Mouse (Mus musculus): Measurements from ENCODE around the gene Tex2.
A peak's percentile ranks its signal among the peaks of the same experiment; 100 is the strongest.
"Not testable (repeated sequence)": the region's sequence is repeated elsewhere in the genome, so short reads cannot be mapped to it uniquely, and the experiment has no call there.

The Tex2 gene

GRCm38 (mm10) chr11:106511236-106512005 is 101.8 kb downstream of the Tex2 start:
- no peak for DNase-seq (ENCODE audit: extremely low read depth, low read depth)

GRCm38 (mm10) chr11:106507638-106508037 is 105.6 kb downstream of the Tex2 start:
- DNase-seq (ENCODE audit: extremely low read depth, low read depth), result no peak

- no peak for DNase-seq (ENCODE audit: extremely low read depth, low read depth)
Observed at GRCm38 (mm10) chr11:106506211-106506610, 107.0 kb downstream of the Tex2 start.

GRCm38 (mm10) chr11:106504129-106504528 is 109.1 kb downstream of the Tex2 start:
- no peak for DNase-seq (ENCODE audit: extremely low read depth, low read depth)

GRCm38 (mm10) chr11:106503425-106503717 is 109.9 kb downstream of the Tex2 start:
- no peak for DNase-seq (ENCODE audit: extremely low read depth, low read depth)

- DNase-seq (ENCODE audit: extremely low read depth, low read depth), result no peak
Observed at GRCm38 (mm10) chr11:106502631-106503424, 110.4 kb downstream of the Tex2 start.

- no peak for DNase-seq (ENCODE audit: extremely low read depth, low read depth)
Observed at GRCm38 (mm10) chr11:106502159-106502505, 111.1 kb downstream of the Tex2 start.

- no peak for DNase-seq (ENCODE audit: extremely low read depth, low read depth)
Observed at GRCm38 (mm10) chr11:106501308-106502158, 111.7 kb downstream of the Tex2 start.

- peak; percentile 98 for DNase-seq (ENCODE audit: extremely low read depth, low read depth)
Observed at GRCm38 (mm10) chr11:106500393-106501307, 112.6 kb downstream of the Tex2 start.

GRCm38 (mm10) chr11:106498739-106499379 is 114.4 kb downstream of the Tex2 start:
- DNase-seq (ENCODE audit: extremely low read depth, low read depth), result no peak

GRCm38 (mm10) chr11:106497926-106498325 is 115.3 kb downstream of the Tex2 start:
- no peak for DNase-seq (ENCODE audit: extremely low read depth, low read depth)

GRCm38 (mm10) chr11:106497009-106497408 is 116.2 kb downstream of the Tex2 start:
- DNase-seq (ENCODE audit: extremely low read depth, low read depth), result not testable (repeated sequence)

GRCm38 (mm10) chr11:106492984-106493669 is 120.1 kb downstream of the Tex2 start:
- no peak for DNase-seq (ENCODE audit: extremely low read depth, low read depth)

- no peak for DNase-seq (ENCODE audit: extremely low read depth, low read depth)
Observed at GRCm38 (mm10) chr11:106491393-106491792, 121.8 kb downstream of the Tex2 start.

- DNase-seq (ENCODE audit: extremely low read depth, low read depth), result not testable (repeated sequence)
Observed at GRCm38 (mm10) chr11:106490600-106490999, 122.6 kb downstream of the Tex2 start.

GRCm38 (mm10) chr11:106490057-106490456 is 123.2 kb downstream of the Tex2 start:
- DNase-seq (ENCODE audit: extremely low read depth, low read depth), result no peak

GRCm38 (mm10) chr11:106489036-106489693 is 124.1 kb downstream of the Tex2 start:
- DNase-seq (ENCODE audit: extremely low read depth, low read depth), result no peak

GRCm38 (mm10) chr11:106488126-106488561 is 125.1 kb downstream of the Tex2 start:
- DNase-seq (ENCODE audit: extremely low read depth, low read depth), result no peak

- DNase-seq (ENCODE audit: extremely low read depth, low read depth), result no peak
Observed at GRCm38 (mm10) chr11:106487733-106488115, 125.5 kb downstream of the Tex2 start, which contains the start of gene Ern1. Gene Ern1 (minus strand): TSS chr11:106487852.

All from MEL-GATA-1-ER (cell line).